Mouse (Mus musculus): ENCODE data around the gene Ube2l3. TPM values are rescaled to one million over a fixed set of nuclear protein-coding genes. Genes with fewer than 3 reads are reported as not detected.

The Ube2l3 gene
- polyA plus RNA-seq, 2 experiments: 124 to 323 TPM

GRCm38 (mm10) chr16:17146772-17147235 is 55.6 kb downstream of the Ube2l3 start, which contains the start of gene Ccdc116:
TSS of gene Ccdc116 (minus strand) at chr16:17147229.
- peak within 1 kb of the TSS; percentile 100 for H3K4me2 ChIP-seq (replicated peaks; ENCODE audit: low read depth, low read length, severe bottlenecking)
- H3K9ac ChIP-seq (ENCODE audit: low read depth, low read length, severe bottlenecking): peak within 1 kb of the TSS; percentile 52
- H3K27me3 ChIP-seq (ENCODE audit: control insufficient read depth, insufficient read depth, low read length): 0 out of 2 replicates have a peak, but pooled peaks cover 7% of the 10 kb centered on the region
- WGBS: under 1% methylated on average over 30 of the region's 34 CpGs
- no peak for TF ChIP-seq POLR2A (IDR thresholded peaks at IDR 0.05; ENCODE audit: borderline replicate concordance, extremely low read depth, insufficient read depth, insufficient read length)
- no peak within 1 kb of the TSS for H3K27ac ChIP-seq (replicated peaks; ENCODE audit: low read depth, low read length)
- peaks cover 7% of the 10 kb centered on the region for H3K4me1 ChIP-seq (ENCODE audit: control insufficient read depth, insufficient read depth, low read length)
- H3K9me3 ChIP-seq (ENCODE audit: control insufficient read depth, low read length): no peaks in the 10 kb centered on the region
- peak; percentile 87 for ATAC-seq (ENCODE audit: low FRiP score, low read depth)
- peaks cover 11% of the 10 kb centered on the region for H3K36me3 ChIP-seq (ENCODE audit: control insufficient read depth, insufficient read depth, low read length)
- H3K4me3 ChIP-seq (replicated peaks; ENCODE audit: low read length): peak within 1 kb of the TSS; percentile 60
- DNase-seq (ENCODE audit: low spot score): peak; percentile 92

GRCm38 (mm10) chr16:17144339-17144738 is 58.1 kb downstream of the Ube2l3 start, which contains the start of gene Ydjc:
TSS of gene Ydjc (plus strand) at chr16:17144621.
- Histone ChIP-seq H3K27ac (replicated peaks; ENCODE audit: low read depth, low read length) (no peak within 1 kb of the TSS), H3K4me1 (ENCODE audit: control insufficient read depth, insufficient read depth, low read length) (peaks cover 7% of the 10 kb centered on the region), H3K9me3 (ENCODE audit: control insufficient read depth, low read length) (no peaks in the 10 kb centered on the region), H3K4me2 (replicated peaks; ENCODE audit: low read depth, low read length, severe bottlenecking) (no peak within 1 kb of the TSS), H3K4me3 (replicated peaks; ENCODE audit: low read length) (no peak within 1 kb of the TSS), H3K9ac (ENCODE audit: low read depth, low read length, severe bottlenecking) (no peak within 1 kb of the TSS), H3K27me3 (ENCODE audit: control insufficient read depth, insufficient read depth, low read length) (0 out of 2 replicates have a peak, but pooled peaks cover 7% of the 10 kb centered on the region), H3K36me3 (ENCODE audit: control insufficient read depth, insufficient read depth, low read length) (no peaks in the 10 kb centered on the region)
- 23% methylated on average over 7 of the region's 7 CpGs for WGBS
- ATAC-seq (ENCODE audit: low FRiP score, low read depth) (no peak), DNase-seq (ENCODE audit: low spot score) (peak; percentile 18)
- no peak for TF ChIP-seq POLR2A (IDR thresholded peaks at IDR 0.05; ENCODE audit: borderline replicate concordance, extremely low read depth, insufficient read depth, insufficient read length)

DNA sequence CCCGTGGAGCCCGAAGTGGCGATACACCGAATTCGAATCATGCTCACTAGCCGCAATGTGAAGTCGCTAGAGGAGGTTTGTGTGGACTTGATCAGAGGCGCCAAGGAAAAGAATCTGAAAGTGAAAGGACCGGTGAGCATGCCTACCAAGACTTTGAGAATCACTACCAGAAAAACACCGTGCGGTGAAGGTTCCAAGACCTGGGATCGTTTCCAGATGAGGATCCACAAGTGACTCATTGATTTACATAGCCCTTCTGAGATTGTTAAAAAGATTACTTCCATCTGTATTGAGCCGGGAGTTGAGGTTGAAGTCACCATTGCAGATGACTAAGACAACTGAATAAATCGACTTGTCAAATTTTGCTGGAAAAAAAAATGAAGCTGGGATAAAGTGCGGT is 65.1 kb downstream of the Ube2l3 start:
- H3K9me3 ChIP-seq (ENCODE audit: control insufficient read depth, low read length): no peaks in the 10 kb centered on the region
- TF ChIP-seq POLR2A (IDR thresholded peaks at IDR 0.05; ENCODE audit: borderline replicate concordance, extremely low read depth, insufficient read depth, insufficient read length): no peak
- no peak overlapping the region for H3K4me2 ChIP-seq (replicated peaks; ENCODE audit: low read depth, low read length, severe bottlenecking)
- DNase-seq (ENCODE audit: low spot score): no peak
- no peaks in the 10 kb centered on the region for H3K4me1 ChIP-seq (ENCODE audit: control insufficient read depth, insufficient read depth, low read length)
- H3K36me3 ChIP-seq (ENCODE audit: control insufficient read depth, insufficient read depth, low read length): no peaks in the 10 kb centered on the region
- H3K27ac ChIP-seq (replicated peaks; ENCODE audit: low read depth, low read length): no peak overlapping the region
- 74% methylated on average over 15 of the region's 15 CpGs for WGBS
- H3K9ac ChIP-seq (ENCODE audit: low read depth, low read length, severe bottlenecking): no peak overlapping the region
- ATAC-seq (ENCODE audit: low FRiP score, low read depth): no peak
- H3K4me3 ChIP-seq (replicated peaks; ENCODE audit: low read length): no peak overlapping the region
- no peaks in the 10 kb centered on the region for H3K27me3 ChIP-seq (ENCODE audit: control insufficient read depth, insufficient read depth, low read length)

DNA sequence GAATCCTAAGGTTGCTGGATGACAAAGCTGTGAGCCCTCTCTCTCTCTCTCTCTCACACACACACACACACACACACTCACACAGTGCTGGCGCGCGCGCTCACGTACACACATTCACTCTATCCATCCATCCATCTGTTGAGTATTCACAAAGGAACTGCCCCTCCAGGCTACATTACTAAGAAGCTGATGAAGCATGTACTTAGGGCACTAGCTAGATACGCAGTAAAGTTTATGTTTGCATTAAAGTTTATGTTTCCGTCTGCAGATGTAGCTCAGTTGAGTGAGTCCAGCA is 69.6 kb downstream of the Ube2l3 start:
- Histone ChIP-seq H3K4me3 (replicated peaks; ENCODE audit: low read length) (peak overlapping the region; percentile 77), H3K9ac (ENCODE audit: low read depth, low read length, severe bottlenecking) (peak overlapping the region; percentile 32), H3K27ac (replicated peaks; ENCODE audit: low read depth, low read length) (0 out of 2 replicates have a peak overlapping the region, but pooled peaks have one; percentile 28), H3K36me3 (ENCODE audit: control insufficient read depth, insufficient read depth, low read length) (no peaks in the 10 kb centered on the region), H3K4me2 (replicated peaks; ENCODE audit: low read depth, low read length, severe bottlenecking) (peak overlapping the region; percentile 95), H3K27me3 (ENCODE audit: control insufficient read depth, insufficient read depth, low read length) (no peaks in the 10 kb centered on the region), H3K9me3 (ENCODE audit: control insufficient read depth, low read length) (no peaks in the 10 kb centered on the region), H3K4me1 (ENCODE audit: control insufficient read depth, insufficient read depth, low read length) (peaks cover 5% of the 10 kb centered on the region; the same call in 1 of the 2 replicates)
- TF ChIP-seq POLR2A (IDR thresholded peaks at IDR 0.05; ENCODE audit: borderline replicate concordance, extremely low read depth, insufficient read depth, insufficient read length): no peak
- WGBS: 26% methylated on average over 7 of the region's 7 CpGs
- DNase-seq (ENCODE audit: low spot score) (no peak), ATAC-seq (ENCODE audit: low FRiP score, low read depth) (no peak)

DNA sequence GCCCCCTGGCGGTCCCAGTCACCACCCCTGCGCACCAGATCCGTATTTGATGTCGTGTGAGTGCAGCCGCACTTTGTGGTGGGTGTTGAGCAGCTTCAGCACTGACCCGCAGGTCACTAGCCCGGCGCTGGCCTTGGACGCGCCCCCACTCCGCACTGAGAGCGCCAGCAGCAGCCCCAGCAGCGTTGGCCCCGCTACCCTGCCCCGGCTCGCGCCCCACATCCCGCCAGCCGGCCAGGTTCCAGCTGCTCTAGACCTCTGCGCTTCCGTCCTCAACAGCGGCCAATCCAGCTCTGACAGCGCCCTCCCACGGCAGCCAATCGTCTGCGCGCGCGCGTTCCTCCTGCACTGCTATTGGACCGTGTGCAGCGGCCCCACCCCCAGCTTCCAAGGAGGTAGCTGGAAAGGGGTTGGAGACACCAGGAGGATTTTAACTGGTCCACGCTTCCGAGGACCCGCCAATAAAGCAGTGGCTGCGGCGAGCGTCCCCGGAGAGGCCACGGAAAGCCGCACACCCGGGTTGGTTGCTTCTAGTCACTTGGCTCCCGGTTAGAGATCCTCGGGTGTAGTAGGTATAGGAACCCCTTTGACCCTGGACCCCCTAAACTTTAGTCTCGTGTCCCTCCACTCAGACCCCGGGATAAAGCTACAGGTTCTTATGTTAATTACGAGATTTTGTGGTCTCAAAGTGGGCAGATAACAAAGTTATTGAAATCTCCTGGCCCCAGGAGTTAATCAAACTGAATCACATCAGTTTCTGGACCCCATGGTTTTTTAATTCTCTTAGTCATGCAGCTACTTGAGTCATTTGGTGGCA is 70.2 kb downstream of the Ube2l3 start, which contains the start of gene Sdf2l1:
TSS of gene Sdf2l1 (minus strand) at position 295 of the 817 bp plus-strand sequence.
- H3K4me1 ChIP-seq (ENCODE audit: control insufficient read depth, insufficient read depth, low read length): peaks cover 5% of the 10 kb centered on the region; the same call in 1 of the 2 replicates
- H3K4me2 ChIP-seq (replicated peaks; ENCODE audit: low read depth, low read length, severe bottlenecking): peak within 1 kb of the TSS; percentile 95
- H3K4me3 ChIP-seq (replicated peaks; ENCODE audit: low read length): peak within 1 kb of the TSS; percentile 77
- peak; percentile 99 for ATAC-seq (ENCODE audit: low FRiP score, low read depth)
- no peaks in the 10 kb centered on the region for H3K9me3 ChIP-seq (ENCODE audit: control insufficient read depth, low read length)
- H3K36me3 ChIP-seq (ENCODE audit: control insufficient read depth, insufficient read depth, low read length): no peaks in the 10 kb centered on the region
- H3K27me3 ChIP-seq (ENCODE audit: control insufficient read depth, insufficient read depth, low read length): no peaks in the 10 kb centered on the region
- DNase-seq (ENCODE audit: low spot score): peak; percentile 98
- H3K9ac ChIP-seq (ENCODE audit: low read depth, low read length, severe bottlenecking): peak within 1 kb of the TSS; percentile 67
- WGBS: under 1% methylated on average over 45 of the region's 47 CpGs
- H3K27ac ChIP-seq (replicated peaks; ENCODE audit: low read depth, low read length): peak within 1 kb of the TSS; percentile 75
- 0 out of 2 replicates have a peak, but pooled peaks have one; percentile 32 for TF ChIP-seq POLR2A (IDR thresholded peaks at IDR 0.05; ENCODE audit: borderline replicate concordance, extremely low read depth, insufficient read depth, insufficient read length)

Measured in limb, embryonic 14.5 days (tissue).